Mouse (Mus musculus) lung, adult 2 months (tissue): ENCODE results near the gene Ntsr2.

Experiments
- CTCF ChIP-seq: fragments of 200-500 bp; IDR thresholded peaks from 2 replicates; pipeline ENCODE4 v1.5.1; 2011; ENCODE audit warnings: mild to moderate bottlenecking, low read length, control low read depth; ENCODE audit not compliant: insufficient read depth
- POLR2A ChIP-seq: fragments of 200-500 bp; IDR thresholded peaks from 2 replicates; pipeline ENCODE4 v1.6.1; 2011; ENCODE audit warnings: low read depth, mild to moderate bottlenecking, control low read depth, low read length, borderline replicate concordance; ENCODE audit errors: extremely low read depth

DNA sequence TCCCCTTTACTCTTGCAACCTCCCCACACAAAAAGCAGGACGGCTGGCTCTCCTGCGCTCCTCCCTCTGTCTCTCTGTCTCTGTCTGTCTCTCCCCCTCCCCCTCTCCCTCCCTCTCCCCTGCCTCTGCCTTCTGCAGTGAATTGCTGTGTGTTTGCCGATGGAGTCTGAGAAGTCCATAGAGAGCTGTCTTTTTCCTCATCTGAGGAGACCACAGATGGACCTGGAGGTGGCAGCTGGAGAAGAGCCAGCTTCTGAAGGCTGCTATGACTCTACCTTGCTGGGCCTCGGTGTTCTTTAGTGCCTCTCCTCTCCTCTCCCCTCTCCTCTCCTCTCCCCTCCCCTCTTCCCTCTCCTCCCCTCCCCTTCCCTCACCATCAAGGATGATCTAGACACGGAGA, 47.6 kb upstream of the Ntsr2 start:
- TF ChIP-seq CTCF (no peak), POLR2A (no peak)
